Mouse (Mus musculus) cerebellum, postnatal 10 days (tissue): ENCODE data around the gene Entpd5.
"Not testable (repeated sequence)": the region's sequence is repeated elsewhere in the genome, so short reads cannot be mapped to it uniquely, and the experiment has no call there.

ENCODE experiments used
- DNase-seq, 2 experiments: peaks; one replicate each; pipeline ENCODE4 v3.0.0; 2021; ENCODE audit warnings: mixed read lengths in 2 of 2

The Entpd5 gene

DNA sequence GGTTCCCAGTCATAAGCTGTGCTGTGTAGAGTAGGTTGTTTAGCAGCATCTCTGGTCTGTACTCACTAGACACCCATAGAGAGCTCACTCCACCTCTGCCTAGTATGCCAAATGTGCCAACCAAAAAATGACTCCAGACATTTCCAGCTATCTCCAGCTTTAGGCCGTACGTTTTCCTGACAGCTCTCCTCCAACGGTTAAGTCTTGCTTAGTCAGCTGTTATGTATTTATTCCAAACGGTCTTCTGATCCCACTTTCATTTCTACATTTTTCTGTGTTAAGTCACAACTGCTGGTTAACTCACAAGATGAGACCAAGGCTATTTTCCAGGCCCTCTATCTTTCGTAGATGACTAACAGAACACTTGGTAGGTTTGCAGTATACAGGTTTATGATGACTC is 10.2 kb downstream of the Entpd5 start:
- DNase-seq = no peak

DNA sequence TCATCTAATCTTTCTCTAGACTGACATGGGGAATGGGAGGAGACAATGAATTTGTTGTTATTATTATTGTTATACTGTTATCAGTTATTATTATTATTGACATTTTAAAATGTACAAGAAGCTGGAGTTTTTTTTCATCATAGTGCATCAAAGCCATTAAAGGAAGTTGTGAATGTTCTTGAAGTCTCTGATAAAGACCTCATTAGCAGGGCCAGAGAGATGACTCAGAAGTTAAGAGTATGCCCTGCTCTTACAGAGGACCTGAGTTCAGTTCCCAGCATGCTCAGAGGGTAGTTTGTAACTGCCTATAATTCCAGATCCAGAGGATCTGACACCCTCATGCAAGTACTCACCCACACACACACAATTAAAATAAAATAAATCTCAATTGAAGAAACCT is 11.1 kb downstream of the Entpd5 start:
- DNase-seq = no peak

DNA sequence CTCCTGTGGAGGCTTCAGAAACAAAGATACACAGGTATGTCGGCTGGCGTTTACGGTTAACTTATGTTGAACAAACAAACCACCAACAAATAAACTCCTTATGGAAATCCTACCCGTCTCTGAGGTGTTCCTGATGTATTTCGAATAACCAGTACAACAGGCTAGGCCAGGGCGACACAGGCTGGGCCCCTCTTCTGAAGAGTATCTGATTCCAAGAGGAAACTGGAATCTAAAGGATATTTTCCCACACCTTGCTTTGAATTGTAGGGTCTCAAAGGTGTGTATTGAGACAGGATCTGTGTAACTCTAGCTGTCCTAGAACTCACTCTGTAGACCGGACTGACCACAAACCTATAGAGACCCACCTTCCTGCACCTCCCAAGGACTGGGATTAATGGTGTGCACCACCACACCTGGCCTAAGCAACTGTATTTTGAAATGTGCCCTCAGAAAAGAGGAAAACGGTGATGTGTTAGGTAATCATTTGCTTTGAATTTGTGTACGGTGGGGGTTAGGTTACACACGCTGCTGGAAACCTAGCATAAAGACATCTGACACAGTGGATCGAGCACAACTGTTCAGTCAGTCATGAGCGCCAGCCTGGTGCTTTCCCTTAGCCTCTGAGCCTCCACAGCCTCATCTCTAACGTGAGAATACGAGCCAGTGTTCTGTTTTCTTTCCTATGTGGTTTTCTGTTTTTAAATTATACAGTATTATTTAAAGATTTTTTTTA is 11.7 kb downstream of the Entpd5 start:
- no peak for DNase-seq

DNA sequence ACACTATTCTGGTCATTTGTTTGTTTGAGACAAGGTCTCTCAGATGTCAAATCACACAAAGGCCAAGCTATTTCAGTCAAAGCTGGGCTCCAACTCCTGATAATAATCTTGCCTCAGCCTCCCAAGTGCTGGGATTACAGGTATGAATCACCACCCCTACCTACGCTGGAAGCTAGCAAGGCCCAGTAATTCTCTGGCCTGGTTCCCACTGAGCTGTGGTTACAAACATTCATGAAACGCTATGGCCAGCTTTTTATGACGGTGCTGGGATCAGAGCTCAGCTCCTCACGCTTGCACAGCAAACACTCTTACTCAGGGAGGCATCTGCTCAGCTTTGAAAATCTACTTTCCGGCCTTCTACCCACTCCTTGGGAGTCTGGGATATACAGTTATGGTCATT is 15.0 kb downstream of the Entpd5 start:
- no peak for DNase-seq

DNA sequence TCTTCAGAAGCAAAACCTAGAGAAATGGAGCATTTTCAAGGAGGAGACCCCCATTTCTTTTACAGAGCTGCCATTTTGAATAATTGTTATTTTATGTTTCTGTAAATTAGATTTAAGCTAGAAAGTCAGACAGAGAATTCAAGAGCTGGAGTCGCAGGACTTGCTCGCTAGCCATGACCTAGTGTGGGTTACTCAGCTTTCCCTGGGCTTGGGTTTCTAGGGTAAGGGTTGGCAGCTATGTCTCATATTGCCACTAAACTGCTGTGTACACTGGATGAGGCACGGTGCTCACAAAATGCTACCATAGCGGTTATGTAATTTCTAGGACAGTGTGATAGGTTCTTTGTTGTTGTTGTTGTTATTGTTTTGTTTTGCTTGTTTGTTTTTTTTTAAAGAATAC is 16.1 kb downstream of the Entpd5 start:
- no peak for DNase-seq

DNA sequence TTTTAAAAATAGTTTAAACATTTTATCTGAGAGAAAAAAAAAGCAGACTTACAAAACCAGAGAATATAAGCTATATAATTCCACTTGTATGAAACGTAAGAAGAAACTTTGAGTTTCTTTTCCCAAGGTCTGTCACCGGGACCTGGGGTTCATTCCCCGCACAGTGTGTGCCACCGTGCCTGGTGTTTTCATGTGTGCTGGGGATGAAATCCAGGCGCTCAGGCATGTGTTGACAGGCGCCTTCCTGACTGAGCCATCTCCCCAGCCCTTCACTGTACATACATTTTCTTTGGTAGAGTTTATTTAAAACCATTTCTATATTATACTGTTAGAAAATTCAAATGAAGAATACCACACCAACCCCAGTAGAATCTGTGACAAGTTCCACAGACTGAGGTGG is 18.5 kb downstream of the Entpd5 start:
- DNase-seq = no peak

DNA sequence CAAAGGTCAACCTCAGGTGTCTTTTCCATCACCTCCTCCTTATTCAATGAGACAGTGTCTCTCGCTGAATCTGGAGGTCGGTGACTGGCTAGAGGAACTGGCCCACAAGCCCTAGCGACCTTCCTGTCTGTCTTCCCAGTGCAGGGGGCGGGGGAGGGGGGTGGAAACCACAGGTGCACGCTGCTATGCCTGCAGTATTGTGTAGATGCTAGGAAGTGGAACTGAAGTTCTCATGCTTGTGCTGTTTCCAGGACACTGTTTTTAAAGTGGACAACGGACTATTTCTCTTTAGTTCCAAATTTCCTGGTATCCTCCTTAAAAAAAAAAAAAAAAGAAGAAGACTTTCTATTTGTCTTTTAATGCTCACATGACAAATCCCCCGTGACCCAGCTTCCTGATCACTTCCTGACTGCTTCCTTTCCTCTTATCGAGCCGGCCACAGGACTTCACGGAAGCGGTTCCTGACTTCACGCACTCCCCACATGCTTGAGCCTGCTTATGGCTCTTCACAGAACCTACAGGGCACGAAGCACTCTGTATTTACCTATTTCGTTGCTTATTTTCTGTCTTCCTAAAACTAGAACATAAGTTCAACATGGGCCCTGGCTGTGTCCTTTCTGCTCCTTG is 19.9 kb downstream of the Entpd5 start:
- no peak for DNase-seq

DNA sequence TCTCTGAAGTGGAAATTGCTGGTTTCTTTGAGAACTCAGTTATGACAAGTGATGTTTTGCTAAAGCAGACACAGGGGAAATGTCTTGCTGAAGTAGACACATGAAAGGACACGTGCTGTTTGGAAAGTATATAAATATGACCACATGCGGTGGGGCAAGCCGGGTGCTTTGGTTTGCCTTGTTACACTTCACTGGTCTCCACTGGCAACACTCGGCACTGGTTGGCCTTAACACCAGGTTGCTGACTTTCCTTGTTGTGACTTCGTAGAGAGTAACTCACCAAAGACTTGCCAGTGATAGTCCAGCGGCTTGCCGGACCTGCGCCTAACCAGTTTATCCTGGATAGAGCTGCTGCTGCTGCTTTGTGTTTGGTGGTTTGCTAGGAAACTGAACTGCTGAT is 20.7 kb downstream of the Entpd5 start:
- DNase-seq = no peak

DNA sequence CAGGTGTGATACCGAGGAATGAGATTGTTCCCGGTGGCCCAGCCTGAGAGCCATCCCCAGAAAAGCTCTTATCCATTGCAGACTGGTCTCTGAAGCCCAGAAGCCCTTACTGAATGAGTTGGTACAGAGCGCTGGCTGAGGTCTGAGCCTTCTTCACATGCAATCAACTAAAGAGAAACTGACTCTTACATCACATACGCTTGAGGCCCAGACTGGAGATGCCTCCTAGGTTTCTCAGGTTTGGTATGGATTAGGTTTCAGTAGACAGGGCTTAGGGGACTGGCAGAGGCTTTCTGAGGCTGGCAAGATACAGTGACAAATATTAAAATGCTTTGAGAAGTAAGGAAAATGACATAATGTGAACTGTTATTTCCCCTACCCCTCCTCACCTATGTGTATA is 23.4 kb downstream of the Entpd5 start:
- no peak for DNase-seq

DNA sequence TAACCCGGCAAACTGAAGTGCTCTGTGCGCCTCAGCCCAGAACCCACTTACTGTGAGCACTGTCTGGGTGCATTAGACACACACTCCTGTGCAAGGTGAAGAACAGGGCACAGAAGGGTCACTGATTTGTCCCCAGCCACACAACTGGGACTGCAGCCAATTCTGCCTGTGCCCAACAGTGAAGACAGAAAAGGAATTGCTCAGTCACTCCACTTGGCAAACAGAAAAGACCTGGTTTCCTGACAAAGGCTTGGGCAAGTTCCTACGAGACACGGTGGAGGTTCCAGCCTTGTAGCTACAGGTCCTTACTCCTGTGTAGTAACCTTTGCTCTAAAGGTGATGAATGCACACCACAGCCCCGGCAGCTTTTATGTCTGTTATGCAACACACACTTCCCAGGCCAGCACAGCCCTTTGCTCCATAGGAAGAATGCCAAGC is 24.2 kb downstream of the Entpd5 start:
- DNase-seq = peak; percentile 15 to 36

DNA sequence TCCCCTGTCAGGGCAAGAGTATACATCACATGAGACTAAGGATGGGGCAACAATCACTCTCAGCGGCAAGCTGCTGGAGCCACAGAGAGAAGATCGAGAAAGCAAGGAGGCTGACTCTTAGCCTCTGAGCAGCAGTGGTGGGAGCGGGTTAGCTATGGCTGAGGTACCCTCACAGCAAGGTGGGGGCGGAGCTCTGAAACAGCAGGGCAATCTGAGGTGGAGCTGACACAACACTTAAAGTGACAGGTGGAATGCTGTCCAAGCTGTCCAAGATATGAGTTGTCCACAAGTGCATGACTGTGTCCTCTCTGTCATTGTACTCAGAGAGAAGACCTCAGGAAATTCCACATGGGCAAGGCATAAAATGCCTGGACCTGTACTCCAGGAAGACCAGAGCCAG is 26.5 kb downstream of the Entpd5 start:
- DNase-seq = no peak

DNA sequence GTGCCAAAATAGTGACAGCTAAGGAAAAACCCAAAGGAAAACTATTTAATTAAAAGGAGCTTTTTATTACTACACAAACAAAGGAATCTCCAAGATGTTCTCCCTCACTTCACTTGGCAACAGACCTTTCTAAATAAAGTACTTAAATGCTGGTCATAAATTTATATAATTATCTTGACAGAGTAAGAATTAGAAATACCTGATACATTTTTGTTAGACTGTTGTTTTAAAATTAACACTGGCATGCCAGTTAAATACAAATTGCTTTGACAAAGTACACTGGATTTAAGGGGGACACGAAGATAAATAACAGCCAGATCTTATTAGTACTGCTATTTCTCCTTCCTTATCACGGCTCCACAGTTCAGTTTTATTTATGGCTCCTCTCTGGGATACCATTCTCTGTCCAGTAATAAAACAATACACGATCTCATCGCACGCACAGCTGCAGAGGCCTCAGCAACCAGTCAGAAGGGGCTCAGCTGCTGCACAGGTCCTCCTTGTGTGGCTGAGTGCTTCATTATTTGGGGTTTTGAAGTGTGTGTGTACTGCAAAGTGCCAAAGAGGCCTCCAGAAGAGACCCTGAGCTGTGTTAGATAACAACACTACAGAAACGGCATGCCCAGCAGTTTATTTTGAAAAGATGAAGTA is 34.9 kb downstream of the Entpd5 start:
- DNase-seq = no peak

DNA sequence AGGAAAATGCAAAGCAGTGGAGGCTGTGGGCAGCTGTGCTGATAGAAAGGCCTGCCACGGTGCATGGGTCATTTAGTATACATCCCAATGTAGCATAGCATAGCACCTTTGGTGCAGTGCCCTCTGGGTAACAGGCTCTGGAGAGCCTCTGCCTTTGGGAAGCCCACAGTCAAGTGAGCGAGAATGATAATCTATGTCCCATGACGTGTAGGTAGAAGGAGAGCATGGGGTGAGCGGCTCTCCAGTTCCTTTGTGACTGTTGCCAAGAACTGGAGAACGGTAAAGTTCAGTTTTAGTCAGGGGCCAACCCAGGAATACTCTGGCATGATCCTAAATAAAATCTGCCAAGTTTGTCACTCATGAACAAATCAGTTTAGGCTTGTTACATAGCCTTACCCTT is 37.2 kb downstream of the Entpd5 start:
- DNase-seq = no peak

DNA sequence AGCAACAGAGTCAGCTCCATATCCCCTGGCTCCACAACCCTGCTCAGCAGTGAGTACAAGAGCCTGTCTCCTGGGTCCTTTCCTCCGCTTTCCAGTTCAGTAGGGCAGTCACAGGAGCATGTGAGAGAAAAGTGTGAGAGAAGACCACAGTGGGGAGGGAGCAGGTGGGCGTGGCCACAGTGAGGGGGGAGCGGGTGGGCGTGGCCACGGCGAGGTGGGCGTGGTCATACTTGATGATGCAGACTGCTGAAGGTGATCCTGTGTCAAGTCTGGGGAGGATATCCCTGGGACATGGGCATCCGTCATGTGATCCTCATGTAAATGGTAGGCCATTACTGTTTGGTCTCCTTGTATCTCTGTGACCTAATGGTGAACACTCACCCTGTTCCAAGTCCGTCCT is 41.9 kb downstream of the Entpd5 start:
- peak in 1 of 2 experiments; percentile 11 for DNase-seq

DNA sequence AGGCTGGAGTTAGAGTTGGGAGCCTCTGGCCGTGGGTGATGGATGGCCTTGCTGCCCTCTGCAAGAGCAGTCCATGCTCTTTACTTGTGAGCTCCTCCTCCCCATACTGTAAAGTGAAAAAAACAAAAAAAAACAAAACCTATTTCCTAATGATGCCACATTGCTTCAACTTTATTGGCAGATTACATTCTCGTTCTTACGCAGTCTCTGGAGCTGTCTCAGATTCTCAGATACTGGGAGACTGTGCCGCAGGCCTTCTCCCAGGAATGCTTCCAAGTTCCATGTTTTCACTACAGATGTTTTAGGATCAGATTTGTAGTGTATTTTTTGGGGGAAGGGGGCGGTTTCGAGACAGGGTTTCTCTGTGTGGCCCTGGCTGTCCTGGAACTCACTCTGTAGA is 43.7 kb downstream of the Entpd5 start:
- no peak for DNase-seq

DNA sequence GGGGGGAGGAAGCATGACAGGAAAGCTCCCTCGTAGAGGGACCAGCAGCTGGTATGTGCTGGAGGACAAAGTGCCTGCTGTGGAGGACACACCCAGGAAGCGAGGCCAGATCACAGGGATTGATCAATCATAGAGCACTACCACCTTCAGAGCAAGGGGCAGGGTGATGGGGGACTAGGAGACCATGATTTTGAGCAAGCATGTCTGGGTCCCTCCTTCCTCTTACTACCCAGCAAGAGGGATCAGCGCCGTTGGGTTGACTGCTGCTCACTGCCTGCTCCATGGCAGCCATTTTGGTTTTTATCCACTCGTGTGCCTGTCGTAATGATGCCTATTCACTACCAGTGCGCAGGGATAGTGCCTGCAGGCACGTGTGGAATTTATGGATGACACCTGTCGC is 44.5 kb downstream of the Entpd5 start:
- no peak for DNase-seq

DNA sequence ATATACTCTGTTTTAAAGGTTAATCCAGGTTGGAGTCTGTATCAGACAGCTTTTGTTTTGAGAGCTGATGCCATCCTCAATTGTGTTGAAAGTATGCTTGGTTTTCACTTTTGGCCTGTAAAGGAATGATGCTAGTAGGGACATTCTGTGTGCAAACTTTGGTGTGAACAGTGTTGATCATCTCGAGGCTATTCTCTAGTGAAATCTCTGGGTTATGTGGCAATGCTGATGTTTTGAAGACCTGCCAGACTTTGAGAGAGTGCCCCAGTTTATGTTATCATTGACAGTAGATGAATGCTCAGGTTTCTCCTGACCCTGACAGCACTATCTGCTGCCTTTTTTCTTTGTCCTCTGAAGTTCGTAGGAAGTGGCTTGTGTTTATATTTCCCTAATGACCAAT is 46.0 kb downstream of the Entpd5 start:
- DNase-seq = no peak

DNA sequence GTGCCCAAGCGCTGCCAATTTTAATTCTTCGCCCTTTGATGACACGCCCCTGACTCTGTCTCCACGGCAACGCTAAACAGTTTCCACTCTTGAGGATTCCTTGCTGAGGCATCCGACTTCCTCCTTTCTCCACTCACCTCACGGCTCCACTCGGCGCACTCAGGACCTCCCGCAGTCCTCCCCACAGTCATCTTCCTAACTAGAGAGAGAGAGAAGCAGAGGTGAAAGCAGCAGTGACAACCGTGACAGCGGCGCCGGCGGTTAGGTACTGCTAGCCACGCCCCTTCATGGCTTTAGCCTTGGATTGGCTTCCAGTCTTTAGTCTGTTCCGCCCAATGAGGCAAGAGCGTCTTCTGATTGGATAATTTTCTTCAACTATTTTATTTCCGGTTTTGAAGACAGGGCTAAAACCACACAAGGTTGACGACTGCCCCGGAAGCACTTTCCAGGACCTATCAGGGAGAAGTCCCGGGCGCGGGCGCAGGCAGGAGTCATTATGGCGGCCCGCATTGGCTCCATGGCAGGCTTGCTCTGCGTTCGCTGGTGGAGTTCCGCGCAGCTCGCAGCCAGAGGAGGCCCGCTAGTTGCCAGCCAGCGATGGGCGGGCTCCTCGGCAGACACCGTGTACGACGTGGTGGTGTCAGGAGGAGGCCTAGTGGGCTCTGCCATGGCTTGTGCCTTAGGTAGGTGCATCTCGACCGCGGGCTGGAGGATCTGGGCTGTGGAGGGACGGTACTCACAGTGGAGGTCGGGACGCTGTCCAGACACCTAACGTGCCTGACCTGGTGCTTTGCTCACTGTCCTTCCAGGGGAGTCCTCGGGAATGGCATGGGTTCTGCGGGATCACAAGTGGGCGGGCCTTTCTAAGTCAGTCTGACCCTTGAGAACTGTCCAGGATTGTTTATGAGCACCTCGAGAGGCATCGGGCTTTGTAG is 47.0 kb downstream of the Entpd5 start, which contains the start of the genes Coq6 and Fam161b:
TSS of gene Coq6 (plus strand) at position 103 of the 935 bp plus-strand sequence.
TSS of gene Fam161b (minus strand) at position 279 of the 935 bp plus-strand sequence.
- peak; percentile 96 to 97 for DNase-seq

DNA sequence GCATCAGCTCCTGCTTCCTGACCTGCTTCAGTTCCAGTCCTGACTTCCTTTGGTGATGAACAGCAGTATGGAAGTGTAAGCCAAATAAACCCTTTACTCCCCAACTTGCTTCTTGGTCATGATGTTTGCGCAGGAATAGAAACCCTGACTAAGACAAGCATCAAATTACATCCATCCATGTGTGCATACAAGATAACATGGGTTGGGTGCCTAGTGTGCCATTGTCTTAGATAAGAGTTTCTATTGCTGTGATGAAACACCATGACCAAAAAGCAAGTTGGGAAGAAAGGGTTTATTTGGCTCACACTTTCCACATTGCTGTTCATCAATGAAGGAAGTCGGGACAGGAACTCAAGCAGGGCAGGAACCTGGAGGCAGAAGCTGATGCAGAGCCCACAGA is 50.1 kb downstream of the Entpd5 start:
- not testable (repeated sequence) for DNase-seq

DNA sequence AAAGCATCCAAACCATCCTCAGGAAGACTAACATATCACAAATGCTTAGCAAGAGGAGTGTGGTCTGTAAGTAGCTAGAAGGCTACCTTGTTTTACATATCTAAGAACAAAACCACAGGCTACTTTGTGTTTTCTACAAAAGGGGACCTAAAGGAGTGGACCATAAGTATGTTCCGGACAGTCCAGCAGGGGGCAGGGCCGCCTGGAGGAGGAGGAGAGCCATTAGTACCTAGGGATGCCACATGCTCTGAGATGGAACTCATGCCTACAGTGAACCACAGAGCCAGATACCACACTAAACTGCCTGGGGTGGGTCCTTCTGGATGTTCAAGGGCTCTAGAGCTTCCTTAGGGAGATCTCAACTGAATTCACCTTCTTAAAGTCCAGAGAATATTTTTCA is 61.6 kb downstream of the Entpd5 start:
- DNase-seq = peak; percentile 27 to 43

DNA sequence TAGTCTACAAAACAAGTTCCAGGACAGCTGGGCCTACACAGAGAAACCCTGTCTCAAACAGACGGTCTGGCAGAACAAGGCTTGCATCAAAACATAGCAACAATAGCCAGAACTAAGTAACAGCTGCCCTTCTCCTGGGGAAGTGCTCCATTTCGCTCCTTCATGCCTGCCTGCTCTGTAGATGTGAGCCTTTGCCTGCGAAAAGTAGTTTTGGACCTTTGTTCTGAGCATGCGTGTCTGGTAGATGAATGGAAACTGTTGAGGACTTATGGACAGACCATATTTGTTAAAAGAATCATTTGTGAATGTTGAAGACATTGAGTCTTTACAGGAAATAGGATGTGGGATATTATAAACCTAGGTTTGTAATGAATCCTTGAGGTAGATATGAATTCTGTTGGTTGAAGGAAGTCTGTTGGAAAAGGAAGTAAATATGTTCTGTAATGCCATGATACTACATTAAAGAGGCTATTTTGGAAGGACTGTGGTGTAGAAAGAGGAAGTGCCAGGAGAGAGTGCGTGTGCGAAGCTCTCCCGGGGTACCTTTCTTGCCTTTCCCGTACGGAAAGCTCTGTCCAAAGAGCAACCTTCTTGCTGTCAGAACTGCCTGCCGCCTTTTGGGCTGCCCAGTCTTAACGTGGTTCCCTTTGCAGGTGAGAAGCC is 71.7 kb downstream of the Entpd5 start:
- no peak for DNase-seq

DNA sequence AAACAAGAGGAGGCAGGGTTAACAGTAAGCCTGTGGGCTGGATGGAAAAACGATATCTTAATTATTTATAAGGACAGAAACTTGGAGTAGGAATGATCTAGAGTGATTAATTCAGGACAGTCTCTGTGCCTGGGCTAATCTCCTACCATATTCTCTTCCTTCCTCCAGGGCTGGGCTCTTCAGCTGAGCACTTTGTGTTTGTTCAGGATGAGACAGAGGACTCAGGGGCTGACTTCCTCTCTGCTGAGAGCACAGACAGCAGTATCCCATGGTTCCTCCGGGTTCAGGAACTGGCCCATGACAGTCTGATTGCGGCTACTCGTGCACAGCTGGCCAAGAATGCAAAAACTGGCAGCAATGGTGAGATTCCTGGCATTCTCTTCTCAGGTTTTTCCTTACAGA is 81.7 kb downstream of the Entpd5 start:
- no peak for DNase-seq
